Mouse (Mus musculus) midbrain, embryonic 12.5 days (tissue): ENCODE results near the gene L3mbtl1. TPM values are rescaled to one million over a fixed set of nuclear protein-coding genes. Genes with fewer than 3 reads are reported as not detected.

Experiments used
- ATAC-seq: fragments of 200-750 bp; cut with Nextera tagmentation; 2 replicates; pipeline ENCODE4 v1.8.0; 2017; ENCODE audit warnings: low read depth, moderate TSS enrichment, moderate library complexity; ENCODE audit not compliant: low FRiP score
- H3K27ac ChIP-seq: fragments of 300-500 bp; sonication (generic); replicated peaks from 2 replicates; pipeline ENCODE4 v1.5.1; 2016; ENCODE audit warnings: mild to moderate bottlenecking
- H3K27me3 ChIP-seq: fragments of 300-500 bp; sonication (generic); 2 replicates; pipeline ENCODE4 v1.6.1; 2016; ENCODE audit warnings: mild to moderate bottlenecking
- H3K36me3 ChIP-seq: fragments of 300-500 bp; sonication (generic); 2 replicates; pipeline ENCODE4 v1.6.1; 2016
- H3K4me1 ChIP-seq: fragments of 300-500 bp; sonication (generic); 2 replicates; pipeline ENCODE4 v1.6.1; 2016
- H3K4me2 ChIP-seq: fragments of 300-500 bp; sonication (generic); replicated peaks from 2 replicates; pipeline ENCODE4 v1.6.1; 2016; ENCODE audit warnings: mild to moderate bottlenecking, moderate library complexity
- H3K4me3 ChIP-seq: fragments of 300-500 bp; sonication (generic); 2 replicates; pipeline ENCODE4 v1.5.1; 2016; ENCODE audit warnings: mild to moderate bottlenecking
- H3K9ac ChIP-seq: fragments of 300-500 bp; sonication (generic); replicated peaks from 2 replicates; pipeline ENCODE4 v1.6.1; 2016; ENCODE audit warnings: mild to moderate bottlenecking, moderate library complexity
- H3K9me3 ChIP-seq: fragments of 300-500 bp; sonication (generic); 2 replicates; pipeline ENCODE4 v1.6.1; 2016; ENCODE audit warnings: mild to moderate bottlenecking
- WGBS: fragments of 180-500 bp; shearing (Covaris S2); methylation state at CpG from one replicate; pipeline ENCODE4 v1.1.7; 2016; 5-methylcytosine and 5-hydroxymethylcytosine counted together
- polyA plus RNA-seq: library from polyadenylated mRNA; unstranded; fragments of >200 nt; fragmentation: Nextera tagmentation; extraction: Ambion mirVana; gene quantifications from 2 replicates; pipeline ENCODE4 v1.2.1, GENCODE M21; 2016

L3mbtl1 gene
- polyA plus RNA-seq, 1 experiment from 2014 or later = 0.26 TPM

DNA sequence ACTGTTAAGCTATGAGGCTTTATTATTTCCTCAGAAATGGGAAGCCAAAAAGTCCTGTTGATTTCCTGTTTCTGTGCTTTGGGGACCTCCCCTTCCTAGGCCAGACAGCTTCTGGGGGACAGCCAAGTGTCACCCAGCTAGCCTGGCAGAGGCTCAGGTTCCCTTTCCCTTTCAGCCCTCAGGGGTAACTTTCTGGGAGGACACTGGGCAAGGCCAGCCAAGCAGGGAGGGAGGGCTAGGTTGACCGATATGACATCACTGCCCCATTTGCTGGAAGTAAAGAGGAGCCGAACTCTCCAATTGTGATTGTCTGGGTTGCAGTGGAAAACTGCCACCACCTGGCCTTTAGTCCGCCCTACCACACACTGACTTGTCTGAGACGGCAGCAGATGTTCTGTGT is 32.7 kb downstream of the L3mbtl1 start:
- no peaks in the 10 kb centered on the region for H3K36me3 ChIP-seq
- H3K27ac ChIP-seq = no peak overlapping the region
- H3K4me3 ChIP-seq = no peak overlapping the region
- H3K9me3 ChIP-seq = no peaks in the 10 kb centered on the region
- WGBS = 83% methylated on average over 4 of the region's 4 CpGs
- no peak overlapping the region for H3K9ac ChIP-seq
- H3K27me3 ChIP-seq = no peaks in the 10 kb centered on the region
- no peak for ATAC-seq
- no peak overlapping the region for H3K4me2 ChIP-seq
- H3K4me1 ChIP-seq = peaks cover 16% of the 10 kb centered on the region

DNA sequence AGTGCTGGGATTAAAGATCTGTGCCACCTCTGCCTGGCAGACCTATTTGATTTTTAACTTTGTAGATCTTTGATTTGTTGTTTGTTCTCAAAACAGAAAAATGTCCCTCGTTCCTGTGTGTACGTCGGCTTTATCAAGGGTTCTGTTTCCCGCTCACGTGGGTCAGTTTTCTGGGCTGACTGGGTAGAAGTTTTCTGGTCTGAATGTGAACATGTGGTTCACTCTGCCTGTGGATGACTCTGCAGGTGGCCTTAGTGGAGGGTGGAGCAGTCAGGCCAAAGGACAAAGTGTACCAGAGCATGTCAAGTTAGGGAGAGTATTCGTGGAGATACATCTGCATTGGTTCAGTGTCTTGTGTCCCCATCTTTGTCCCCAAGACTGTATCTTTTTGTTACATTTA is 41.1 kb downstream of the L3mbtl1 start:
- WGBS = 92% methylated on average over 6 of the region's 6 CpGs
- H3K27ac ChIP-seq = no peak overlapping the region
- no peak overlapping the region for H3K4me2 ChIP-seq
- no peaks in the 10 kb centered on the region for H3K4me1 ChIP-seq
- no peaks in the 10 kb centered on the region for H3K9me3 ChIP-seq
- no peaks in the 10 kb centered on the region for H3K36me3 ChIP-seq
- ATAC-seq = no peak
- no peak overlapping the region for H3K4me3 ChIP-seq
- no peaks in the 10 kb centered on the region; the same call in 1 of the 2 replicates for H3K27me3 ChIP-seq
- H3K9ac ChIP-seq = no peak overlapping the region

DNA sequence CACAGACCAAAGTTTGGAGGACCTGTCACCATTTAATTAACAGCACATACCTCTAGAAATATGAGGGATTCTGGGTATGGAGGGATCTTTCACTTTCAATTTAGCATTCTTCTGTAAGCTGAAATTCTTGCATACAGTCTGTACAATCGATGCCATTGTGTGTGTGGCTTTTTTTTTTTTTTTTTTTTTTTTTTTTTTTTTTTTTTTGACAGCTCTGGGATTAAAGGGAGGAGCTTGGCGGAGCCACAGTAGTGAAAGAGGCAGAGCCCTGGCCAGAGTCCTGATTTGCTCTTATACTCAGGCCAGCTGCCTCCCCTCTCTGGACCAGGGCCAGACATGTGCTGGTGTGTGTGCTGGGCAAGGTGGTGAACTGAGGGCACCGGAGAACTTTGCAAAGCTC is 42.7 kb downstream of the L3mbtl1 start:
- Histone ChIP-seq H3K4me2 (no peak overlapping the region), H3K9me3 (no peaks in the 10 kb centered on the region), H3K9ac (no peak overlapping the region), H3K36me3 (no peaks in the 10 kb centered on the region), H3K4me1 (no peaks in the 10 kb centered on the region), H3K27ac (no peak overlapping the region), H3K4me3 (no peak overlapping the region), H3K27me3 (no peaks in the 10 kb centered on the region; the same call in 1 of the 2 replicates)
- 73% methylated on average over 3 of the region's 3 CpGs for WGBS
- no peak for ATAC-seq

DNA sequence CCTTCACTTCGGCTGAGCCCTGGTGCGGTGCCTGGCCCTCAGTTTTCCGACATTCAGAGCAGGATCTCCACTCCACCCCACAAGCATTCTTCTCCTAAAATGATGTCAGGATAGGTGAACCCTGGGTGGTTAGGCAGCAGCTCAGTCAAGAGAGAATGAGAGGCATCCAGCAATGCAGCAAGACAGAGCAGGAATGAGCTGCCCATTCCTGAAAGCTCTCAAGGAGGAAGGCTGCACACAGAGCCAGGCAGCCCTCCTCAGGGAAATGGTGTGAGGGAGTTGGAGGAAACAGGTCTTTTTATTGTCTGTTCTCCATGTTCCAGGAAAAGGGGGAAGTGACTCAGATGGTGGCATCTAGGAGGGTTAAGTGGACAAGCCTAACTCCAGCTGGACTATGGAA is 43.5 kb downstream of the L3mbtl1 start:
- no peak overlapping the region for H3K9ac ChIP-seq
- peaks cover 8% of the 10 kb centered on the region for H3K27me3 ChIP-seq
- no peak overlapping the region for H3K4me3 ChIP-seq
- H3K4me1 ChIP-seq = no peaks in the 10 kb centered on the region
- H3K27ac ChIP-seq = no peak overlapping the region
- ATAC-seq = no peak
- no peak overlapping the region for H3K4me2 ChIP-seq
- H3K9me3 ChIP-seq = no peaks in the 10 kb centered on the region
- 87% methylated on average over 3 of the region's 3 CpGs for WGBS
- no peaks in the 10 kb centered on the region for H3K36me3 ChIP-seq

DNA sequence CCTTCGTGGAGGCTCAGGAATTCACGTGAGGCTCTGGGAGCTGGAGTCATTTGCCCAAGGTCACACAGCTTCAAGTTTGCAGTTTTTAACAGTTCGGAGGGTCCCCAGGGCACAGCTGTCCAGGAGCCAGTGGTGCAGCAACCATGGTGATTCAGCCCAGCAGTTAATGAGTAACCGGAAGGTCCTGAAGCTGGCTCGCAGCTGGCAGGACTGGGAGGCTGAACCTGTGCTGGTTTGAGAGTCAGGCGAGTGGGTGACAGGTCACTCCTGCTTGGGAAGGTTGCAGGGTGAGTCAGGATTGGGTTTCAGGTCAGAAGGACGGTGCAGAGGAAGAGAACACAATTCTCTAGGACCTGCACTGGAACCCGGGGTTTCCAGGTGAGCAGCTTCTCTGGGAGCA is 43.9 kb downstream of the L3mbtl1 start, which contains the start of gene Sgk2:
TSS of gene Sgk2 (plus strand) at position 113 of the 400 bp plus-strand sequence.
- peaks cover 12% of the 10 kb centered on the region for H3K27me3 ChIP-seq
- no peaks in the 10 kb centered on the region for H3K9me3 ChIP-seq
- ATAC-seq = no peak
- no peak within 1 kb of the TSS for H3K9ac ChIP-seq
- H3K4me3 ChIP-seq = no peak within 1 kb of the TSS
- 72% methylated on average over 8 of the region's 8 CpGs for WGBS
- no peaks in the 10 kb centered on the region for H3K4me1 ChIP-seq
- no peak within 1 kb of the TSS for H3K4me2 ChIP-seq
- H3K27ac ChIP-seq = no peak within 1 kb of the TSS
- H3K36me3 ChIP-seq = no peaks in the 10 kb centered on the region

DNA sequence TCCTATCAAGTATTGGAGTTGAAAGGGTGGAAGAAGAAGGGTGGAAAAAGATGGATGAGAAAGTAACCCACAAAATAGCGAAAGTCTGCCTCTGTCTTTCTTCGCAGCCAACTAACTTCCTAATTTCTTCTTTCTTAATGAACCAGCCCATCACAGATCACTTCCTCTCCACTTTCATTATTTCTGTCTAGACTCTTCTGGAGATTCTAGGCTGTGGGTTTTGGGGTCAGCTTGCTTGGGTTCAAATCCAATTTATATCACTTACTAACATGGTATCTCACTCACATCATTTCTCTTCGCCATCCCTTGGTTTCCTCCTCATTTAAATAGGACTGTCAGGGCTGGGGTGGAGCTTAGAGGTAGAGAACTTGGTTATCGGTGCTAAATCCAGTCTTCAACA is 45.0 kb downstream of the L3mbtl1 start:
- 89% methylated on average over 4 of the region's 4 CpGs for WGBS

GRCm38 (mm10) chr2:162991394-162992083 is 48.3 kb downstream of the L3mbtl1 start:
- Histone ChIP-seq H3K27ac (no peak overlapping the region), H3K9ac (no peak overlapping the region), H3K4me1 (no peaks in the 10 kb centered on the region), H3K27me3 (peaks cover 12% of the 10 kb centered on the region), H3K4me2 (no peak overlapping the region), H3K4me3 (no peak overlapping the region), H3K9me3 (no peaks in the 10 kb centered on the region), H3K36me3 (no peaks in the 10 kb centered on the region)
- WGBS = 35% methylated on average over 6 of the region's 6 CpGs
- no peak for ATAC-seq

More for the DNA sequence above, 45.0 kb downstream of the L3mbtl1 start:
- H3K4me1 ChIP-seq = no peaks in the 10 kb centered on the region
- no peak for ATAC-seq
- no peak overlapping the region for H3K4me3 ChIP-seq
- no peak overlapping the region for H3K4me2 ChIP-seq
- no peaks in the 10 kb centered on the region for H3K9me3 ChIP-seq
- peaks cover 12% of the 10 kb centered on the region for H3K27me3 ChIP-seq
- no peak overlapping the region for H3K27ac ChIP-seq
- no peak overlapping the region for H3K9ac ChIP-seq
- H3K36me3 ChIP-seq = no peaks in the 10 kb centered on the region

DNA sequence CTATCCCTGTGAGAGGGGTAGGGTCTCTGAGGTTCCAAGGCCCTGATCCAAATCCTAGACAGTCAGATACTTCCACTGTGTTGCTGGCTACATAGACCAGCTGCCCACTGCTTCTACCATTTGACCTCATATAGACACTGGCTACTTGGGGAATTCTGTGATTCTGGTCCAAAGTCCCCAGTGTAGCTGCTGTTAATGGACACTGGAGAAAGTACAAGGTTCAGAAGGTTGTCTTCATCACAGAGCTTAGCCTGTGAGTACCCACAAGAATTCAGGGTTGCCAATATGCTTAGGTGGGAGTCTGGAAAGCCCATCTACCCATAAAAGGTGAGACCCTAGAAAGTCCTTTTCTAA is 48.8 kb downstream of the L3mbtl1 start:
- H3K27me3 ChIP-seq = peaks cover 12% of the 10 kb centered on the region
- H3K9me3 ChIP-seq = no peaks in the 10 kb centered on the region
- H3K36me3 ChIP-seq = no peaks in the 10 kb centered on the region
- H3K4me1 ChIP-seq = no peaks in the 10 kb centered on the region
- H3K9ac ChIP-seq = no peak overlapping the region
- ATAC-seq = no peak
- H3K4me3 ChIP-seq = no peak overlapping the region
- H3K4me2 ChIP-seq = no peak overlapping the region
- H3K27ac ChIP-seq = no peak overlapping the region

DNA sequence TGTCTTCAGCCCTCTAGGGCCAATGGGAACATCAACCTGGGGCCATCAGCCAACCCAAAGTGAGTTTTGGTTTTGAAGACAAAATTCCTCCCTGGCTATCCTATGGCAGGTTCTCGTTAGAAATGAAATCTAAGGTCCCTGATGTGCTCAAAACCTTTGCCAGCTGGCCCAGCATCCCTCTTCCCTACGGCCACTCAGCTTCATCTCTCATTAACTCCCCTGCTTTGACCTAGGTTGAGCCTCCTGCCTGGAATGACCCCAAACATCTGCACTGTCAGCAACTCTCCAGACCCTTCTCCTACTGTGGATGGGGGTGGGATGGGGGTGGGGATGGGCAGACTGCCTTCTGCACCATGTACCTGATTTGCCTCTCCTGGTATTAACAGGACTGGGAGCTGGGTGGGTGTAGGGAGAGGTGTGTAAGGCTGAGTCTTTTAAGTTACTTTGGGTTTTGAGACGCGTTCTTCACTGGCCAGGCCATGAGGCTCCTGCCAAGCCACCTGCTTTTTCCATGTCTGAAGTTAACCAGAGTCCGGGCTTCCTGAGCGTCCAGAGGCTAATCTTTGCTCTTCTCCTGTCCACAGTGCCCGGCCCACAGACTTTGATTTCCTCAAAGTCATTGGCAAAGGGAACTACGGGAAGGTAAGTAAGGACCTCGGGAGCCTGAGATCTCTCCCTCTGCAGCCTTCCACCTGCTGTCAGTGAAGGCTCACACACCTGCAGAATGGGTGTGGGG is 50.8 kb downstream of the L3mbtl1 start:
- ATAC-seq = no peak
- H3K9me3 ChIP-seq = no peaks in the 10 kb centered on the region
- 87% methylated on average over 9 of the region's 9 CpGs for WGBS

DNA sequence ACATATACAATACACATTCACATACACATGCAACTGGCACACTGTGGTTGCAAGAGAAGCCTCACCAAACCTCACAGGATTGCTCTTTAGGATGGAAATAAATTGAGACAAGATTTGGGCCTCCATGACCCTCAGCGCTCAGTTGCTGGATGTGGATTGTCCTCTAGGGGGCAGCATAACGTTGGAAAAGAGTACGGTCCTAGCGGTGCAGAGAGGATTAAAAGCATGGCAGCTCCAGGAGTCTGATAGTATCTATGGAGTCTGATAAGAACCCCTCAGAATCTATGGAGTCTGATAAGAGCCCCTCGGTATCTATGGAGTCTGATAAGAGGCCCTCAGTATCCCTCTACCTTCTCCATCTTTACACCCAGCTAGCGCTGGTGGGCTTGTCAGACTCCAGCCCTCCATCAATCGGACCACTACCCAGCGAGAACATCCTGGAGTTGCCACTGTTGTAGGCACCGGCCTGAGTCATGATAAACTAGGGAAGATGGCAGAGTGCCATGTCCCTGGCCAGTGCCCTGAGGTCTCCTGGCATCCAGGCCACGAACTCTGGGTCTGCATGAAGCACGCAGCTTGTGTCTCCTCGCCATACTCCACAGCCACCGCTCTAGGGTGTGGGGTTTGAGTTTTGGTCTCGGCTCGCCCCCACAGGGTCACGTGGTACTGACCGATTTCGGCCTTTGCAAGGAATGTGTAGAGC is 55.4 kb downstream of the L3mbtl1 start:
- Histone ChIP-seq H3K4me2 (peak overlapping the region; percentile 44), H3K4me1 (no peaks in the 10 kb centered on the region), H3K4me3 (peak overlapping the region; percentile 19), H3K9ac (no peak overlapping the region), H3K27me3 (0 out of 2 replicates have a peak, but pooled peaks cover 5% of the 10 kb centered on the region), H3K27ac (no peak overlapping the region), H3K36me3 (no peaks in the 10 kb centered on the region), H3K9me3 (no peaks in the 10 kb centered on the region)
- 31% methylated on average over 18 of the region's 18 CpGs for WGBS
- ATAC-seq = peak; percentile 76

More for the DNA sequence above, 50.8 kb downstream of the L3mbtl1 start:
- Histone ChIP-seq H3K4me1 (no peaks in the 10 kb centered on the region), H3K4me3 (no peak overlapping the region), H3K9ac (no peak overlapping the region), H3K27me3 (peaks cover 16% of the 10 kb centered on the region; the same call in 1 of the 2 replicates), H3K36me3 (no peaks in the 10 kb centered on the region), H3K27ac (no peak overlapping the region), H3K4me2 (no peak overlapping the region)

DNA sequence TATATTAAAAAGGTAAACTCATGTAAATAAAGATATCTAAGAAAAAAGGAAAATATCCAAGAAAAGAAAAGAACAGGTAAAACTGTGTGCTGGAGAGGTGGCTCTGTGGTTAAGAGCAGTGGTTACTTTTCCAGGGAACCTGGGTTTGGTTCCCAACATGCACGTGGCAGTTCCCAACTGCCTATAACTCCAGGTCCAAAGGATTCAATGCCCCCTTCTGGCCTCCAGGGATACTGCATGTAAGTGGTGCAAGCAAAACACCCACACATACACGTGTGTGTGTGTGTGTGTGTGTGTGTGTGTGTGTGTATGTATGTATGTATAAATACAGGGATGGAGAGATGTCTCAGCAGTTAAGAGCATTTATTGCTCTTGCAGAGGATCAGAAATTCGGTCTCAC is 56.5 kb downstream of the L3mbtl1 start:
- Histone ChIP-seq H3K27me3 (0 out of 2 replicates have a peak, but pooled peaks cover 5% of the 10 kb centered on the region), H3K9ac (no peak overlapping the region), H3K9me3 (no peaks in the 10 kb centered on the region), H3K27ac (no peak overlapping the region), H3K36me3 (no peaks in the 10 kb centered on the region), H3K4me3 (no peak overlapping the region), H3K4me2 (no peak overlapping the region), H3K4me1 (no peaks in the 10 kb centered on the region)
- WGBS = 44% methylated on average over 3 of the region's 3 CpGs
- no peak for ATAC-seq

DNA sequence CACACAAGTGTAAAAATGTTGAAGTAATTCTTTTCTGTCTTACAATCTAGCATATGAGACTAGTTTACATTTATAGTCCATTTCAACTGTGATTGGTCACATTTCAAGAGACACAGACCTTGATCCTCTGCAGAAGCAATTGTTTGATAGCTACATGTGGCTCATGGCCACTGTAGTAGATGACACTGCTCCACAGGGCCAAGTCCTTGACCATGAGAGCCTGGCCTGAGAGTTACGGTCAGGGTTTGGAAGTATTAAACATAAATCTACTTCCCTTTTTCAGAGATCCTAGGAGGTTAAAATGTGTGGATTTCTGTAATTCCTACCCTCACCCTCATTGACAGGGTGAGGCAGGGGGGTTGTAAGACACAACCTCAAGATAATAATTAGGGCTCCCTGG is 57.8 kb downstream of the L3mbtl1 start:
- Histone ChIP-seq H3K9ac (no peak overlapping the region), H3K4me1 (no peaks in the 10 kb centered on the region), H3K4me2 (no peak overlapping the region), H3K27ac (no peak overlapping the region), H3K27me3 (0 out of 2 replicates have a peak, but pooled peaks cover 5% of the 10 kb centered on the region), H3K9me3 (no peaks in the 10 kb centered on the region), H3K4me3 (no peak overlapping the region), H3K36me3 (no peaks in the 10 kb centered on the region)
- WGBS = 92% methylated on average over 1 of the region's 1 CpGs
- ATAC-seq = no peak
